Mouse (Mus musculus) liver, adult 2 months (tissue): Measurements from ENCODE around the gene Gnpat. TPM values are rescaled to one million over a fixed set of nuclear protein-coding genes. Genes with fewer than 3 reads are reported as not detected.

Source experiments
- DNase-seq: peaks from one replicate; pipeline ENCODE4 v3.0.0-alpha.2; 2011; ENCODE audit warnings: low read depth, low spot score; ENCODE audit errors: extremely low read depth
- H3K27ac ChIP-seq: fragments of 200-500 bp; replicated peaks from 2 replicates; pipeline ENCODE4 v1.5.1; 2012; ENCODE audit warnings: low read depth, mild to moderate bottlenecking, control low read depth, inconsistent platforms, low read length; ENCODE audit not compliant: insufficient read depth
- H3K27me3 ChIP-seq: fragments of 200-500 bp; 2 replicates; pipeline ENCODE4 v1.6.1; 2012; ENCODE audit warnings: mild to moderate bottlenecking, moderate library complexity, low read length, inconsistent platforms; ENCODE audit not compliant: control insufficient read depth, insufficient read depth
- H3K36me3 ChIP-seq: fragments of 200-500 bp; 2 replicates; pipeline ENCODE4 v1.6.1; 2012; ENCODE audit warnings: low read length, inconsistent platforms; ENCODE audit not compliant: control insufficient read depth, insufficient read depth
- H3K4me1 ChIP-seq: fragments of 200-500 bp; 2 replicates; pipeline ENCODE4 v1.6.1; 2011; ENCODE audit warnings: low read length; ENCODE audit not compliant: control insufficient read depth, insufficient read depth
- H3K4me3 ChIP-seq: fragments of 200-500 bp; 2 replicates; pipeline ENCODE4 v1.5.1; 2011; ENCODE audit warnings: low read depth, mild to moderate bottlenecking, control low read depth, low read length, moderate library complexity; ENCODE audit not compliant: insufficient read depth
- H3K79me2 ChIP-seq: fragments of 200-500 bp; 2 replicates; pipeline ENCODE4 v1.6.1; 2012; ENCODE audit warnings: inconsistent platforms, mild to moderate bottlenecking, low read length, moderate library complexity; ENCODE audit not compliant: control insufficient read depth, insufficient read depth
- H3K9ac ChIP-seq: fragments of 200-500 bp; 2 replicates; pipeline ENCODE4 v1.6.1; 2012; ENCODE audit warnings: low read depth, mild to moderate bottlenecking, control low read depth, inconsistent platforms, low read length
- CTCF ChIP-seq: fragments of 200-500 bp; IDR thresholded peaks from 2 replicates; pipeline ENCODE4 v1.5.1; 2011; ENCODE audit warnings: low read depth, low read length, control low read depth
- POLR2A ChIP-seq: fragments of 200-500 bp; IDR thresholded peaks from 2 replicates; pipeline ENCODE4 v1.6.1; 2011; ENCODE audit warnings: low read length, control low read depth; ENCODE audit not compliant: insufficient read depth; ENCODE audit errors: extremely low read depth
- WGBS: fragments of 180-500 bp; shearing (Covaris S2); methylation state at CpG from one replicate; pipeline ENCODE4 v1.1.7; 2018; 5-methylcytosine and 5-hydroxymethylcytosine counted together
- polyA plus RNA-seq: library from polyadenylated mRNA; depleted of rRNA; stranded (reverse); fragments of >200 nt; gene quantifications from 2 replicates; pipeline ENCODE4 v1.2.3, GENCODE M21; 2012
- total RNA-seq: library from RNA; depleted of rRNA; stranded (reverse); fragments of >200 nt; gene quantifications from 2 replicates; pipeline ENCODE4 v1.2.3, GENCODE M21; 2014

The Gnpat gene
- total and polyA plus RNA-seq, 2 experiments: 25.0 to 28.7 TPM

DNA sequence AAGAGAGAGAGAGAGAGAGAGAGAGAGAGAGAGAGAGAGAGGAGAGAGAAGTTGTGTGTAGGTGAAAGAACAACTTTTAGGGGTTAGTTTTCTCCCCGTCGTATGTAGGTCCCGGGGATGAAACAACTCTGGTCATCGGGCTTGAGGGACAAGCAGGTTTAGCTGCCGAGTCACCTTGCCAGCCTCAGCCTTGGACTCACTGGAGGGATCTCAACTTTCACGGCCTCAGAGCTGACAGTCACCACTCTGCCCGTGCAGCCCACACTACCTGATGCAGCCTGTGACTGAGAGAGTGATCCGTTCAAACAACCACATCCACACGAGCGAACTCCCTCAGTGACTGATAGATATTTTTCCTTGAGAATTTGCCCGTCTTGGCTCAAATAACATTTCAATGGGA lies 66.2 kb downstream of the Gnpat start:
- no peak overlapping the region for H3K27ac ChIP-seq
- WGBS: 93% methylated on average over 11 of the region's 11 CpGs
- no peak for DNase-seq
- TF ChIP-seq CTCF: no peak
- TF ChIP-seq POLR2A: no peak
- no peak overlapping the region for H3K9ac ChIP-seq
- peaks cover 13% of the 10 kb centered on the region; the same call in 1 of the 2 replicates for H3K79me2 ChIP-seq
- H3K4me3 ChIP-seq: no peak overlapping the region
- H3K27me3 ChIP-seq: no peaks in the 10 kb centered on the region; the same call in 1 of the 2 replicates
- H3K36me3 ChIP-seq: no peaks in the 10 kb centered on the region
- peaks cover 23% of the 10 kb centered on the region for H3K4me1 ChIP-seq

DNA sequence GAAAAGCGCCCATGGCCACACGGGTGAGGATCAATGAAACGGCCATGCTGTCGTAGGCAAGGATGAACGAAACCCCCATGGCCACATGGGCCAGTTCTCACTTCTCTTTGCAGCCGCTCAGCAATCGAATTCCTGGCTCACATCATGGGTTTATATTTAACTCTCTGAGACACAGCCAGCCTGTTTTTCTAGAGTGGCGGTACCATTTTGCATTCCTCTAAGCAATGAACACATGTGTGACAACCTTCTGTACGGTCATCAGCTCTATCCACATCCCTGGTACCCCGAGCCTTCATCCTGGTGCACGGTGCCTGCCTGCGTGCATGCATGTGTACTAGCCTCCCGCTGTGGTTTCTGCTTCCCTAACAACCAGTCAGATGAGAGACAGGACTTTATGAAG lies 67.3 kb downstream of the Gnpat start:
- peaks cover 22% of the 10 kb centered on the region; the same call in 1 of the 2 replicates for H3K79me2 ChIP-seq
- TF ChIP-seq POLR2A (no peak), CTCF (no peak)
- H3K27ac ChIP-seq: no peak overlapping the region
- peak; percentile 41 for DNase-seq
- no peak overlapping the region for H3K4me3 ChIP-seq
- peaks cover 17% of the 10 kb centered on the region for H3K4me1 ChIP-seq
- H3K27me3 ChIP-seq: no peaks in the 10 kb centered on the region; the same call in 1 of the 2 replicates
- H3K36me3 ChIP-seq: no peaks in the 10 kb centered on the region
- WGBS: 48% methylated on average over 13 of the region's 13 CpGs
- no peak overlapping the region for H3K9ac ChIP-seq

DNA sequence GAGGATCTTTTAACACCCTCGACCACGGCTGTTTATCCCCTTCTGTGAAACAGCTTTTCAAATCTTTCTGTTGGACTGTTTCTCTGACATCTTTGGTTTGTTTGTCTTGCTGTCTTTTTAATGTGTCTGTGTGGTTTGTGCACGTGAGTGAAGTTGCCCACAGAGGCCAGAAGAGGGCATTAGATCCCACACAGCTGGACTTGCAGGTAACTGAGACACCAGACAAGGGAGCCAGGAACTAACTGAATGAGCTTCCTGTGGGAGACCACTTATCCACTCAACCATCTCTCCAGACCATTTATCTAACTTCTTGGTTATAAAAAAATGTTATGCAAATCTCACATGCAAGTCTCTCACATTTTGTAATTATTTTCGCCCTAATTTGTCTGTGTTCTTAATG lies 67.8 kb downstream of the Gnpat start:
- Histone ChIP-seq H3K4me3 (no peak overlapping the region), H3K79me2 (peaks cover 23% of the 10 kb centered on the region; the same call in 1 of the 2 replicates), H3K27ac (no peak overlapping the region), H3K36me3 (no peaks in the 10 kb centered on the region), H3K4me1 (peaks cover 15% of the 10 kb centered on the region), H3K27me3 (no peaks in the 10 kb centered on the region; the same call in 1 of the 2 replicates), H3K9ac (no peak overlapping the region)
- DNase-seq: no peak
- WGBS: 96% methylated on average over 4 of the region's 4 CpGs
- TF ChIP-seq POLR2A: no peak
- TF ChIP-seq CTCF: no peak

DNA sequence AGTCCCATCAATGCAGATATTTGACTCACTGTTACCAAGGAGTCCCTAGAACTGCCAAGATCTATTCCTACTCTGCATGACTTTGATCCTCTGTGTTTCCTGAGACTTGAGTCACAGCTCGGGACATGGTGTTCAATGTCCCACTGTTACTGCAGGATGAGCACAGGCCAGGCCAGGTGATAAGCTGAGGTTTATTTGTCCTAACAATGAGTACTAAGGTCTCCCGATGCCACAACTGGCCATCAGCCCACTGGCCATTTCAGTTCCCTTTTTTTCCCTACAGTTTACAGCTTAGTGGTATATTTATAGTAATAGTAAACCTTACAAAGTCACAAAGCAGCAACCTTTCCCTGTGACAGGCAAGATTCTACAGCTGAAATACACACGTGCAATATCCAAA lies 69.6 kb downstream of the Gnpat start:
- H3K36me3 ChIP-seq: no peaks in the 10 kb centered on the region
- no peak overlapping the region for H3K4me3 ChIP-seq
- H3K79me2 ChIP-seq: peaks cover 33% of the 10 kb centered on the region
- TF ChIP-seq CTCF (no peak), POLR2A (no peak)
- H3K9ac ChIP-seq: no peak overlapping the region
- H3K27me3 ChIP-seq: no peaks in the 10 kb centered on the region; the same call in 1 of the 2 replicates
- peaks cover 3% of the 10 kb centered on the region for H3K4me1 ChIP-seq
- DNase-seq: peak; percentile 52
- 33% methylated on average over 3 of the region's 3 CpGs for WGBS
- no peak overlapping the region for H3K27ac ChIP-seq

DNA sequence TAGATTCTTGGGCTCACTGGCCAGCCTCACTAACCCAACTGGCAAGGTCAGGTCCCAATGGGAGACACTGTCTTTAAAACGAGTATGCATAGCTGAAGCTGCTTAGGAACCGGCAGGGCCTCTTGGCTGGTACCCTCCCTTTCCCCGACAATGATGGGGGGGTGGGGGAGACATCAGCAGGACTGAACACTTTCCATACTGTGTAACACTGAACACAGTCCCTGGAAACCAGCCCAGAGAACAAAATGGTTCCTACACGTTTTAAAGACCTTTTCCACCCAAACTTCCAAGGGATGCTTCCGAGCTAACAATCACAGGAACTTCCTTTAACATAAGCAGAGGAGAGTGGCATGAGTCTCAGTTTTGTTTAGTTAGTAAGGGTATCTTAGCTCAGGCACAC lies 72.3 kb downstream of the Gnpat start:
- H3K4me1 ChIP-seq: peaks cover 2% of the 10 kb centered on the region
- H3K9ac ChIP-seq: no peak overlapping the region
- H3K4me3 ChIP-seq: no peak overlapping the region
- no peak for DNase-seq
- H3K27me3 ChIP-seq: no peaks in the 10 kb centered on the region
- 86% methylated on average over 5 of the region's 5 CpGs for WGBS
- H3K79me2 ChIP-seq: peaks cover 33% of the 10 kb centered on the region
- TF ChIP-seq CTCF (no peak), POLR2A (no peak)
- H3K27ac ChIP-seq: no peak overlapping the region
- H3K36me3 ChIP-seq: no peaks in the 10 kb centered on the region

DNA sequence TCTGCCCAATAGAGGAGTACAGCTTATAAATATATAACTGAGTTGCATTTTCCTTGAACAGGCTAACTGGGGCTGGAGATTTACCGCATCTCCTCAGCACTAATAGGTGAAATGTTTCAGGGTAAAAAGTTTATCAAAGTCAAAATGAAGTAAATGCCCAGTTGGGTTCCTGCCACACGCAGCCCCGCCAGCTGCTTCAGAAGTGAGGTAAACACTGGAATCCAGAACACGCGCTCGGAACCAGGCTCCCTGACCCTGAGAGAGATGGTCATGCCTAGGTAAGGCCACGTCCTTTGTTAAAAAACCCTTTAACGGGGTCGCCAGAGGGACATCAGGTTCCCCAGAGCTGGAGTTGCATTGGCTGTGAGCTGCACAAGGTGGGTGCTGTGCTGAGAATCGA lies 73.9 kb downstream of the Gnpat start:
- Histone ChIP-seq H3K4me3 (no peak overlapping the region), H3K9ac (no peak overlapping the region), H3K36me3 (no peaks in the 10 kb centered on the region), H3K4me1 (no peaks in the 10 kb centered on the region; the same call in 1 of the 2 replicates), H3K27ac (no peak overlapping the region), H3K79me2 (peaks cover 42% of the 10 kb centered on the region), H3K27me3 (no peaks in the 10 kb centered on the region)
- no peak for DNase-seq
- WGBS: 98% methylated on average over 10 of the region's 10 CpGs
- no peak for TF ChIP-seq POLR2A
- no peak for TF ChIP-seq CTCF
